Mouse (Mus musculus) hindbrain, embryonic 16.5 days (tissue): Measurements from ENCODE around the gene Lsm7. TPM values are rescaled to one million over a fixed set of nuclear protein-coding genes. Genes with fewer than 3 reads are reported as not detected.
A peak's percentile ranks its signal among the peaks of the same experiment; 100 is the strongest.

Experiments used
- ATAC-seq: fragments of 200-750 bp; cut with Nextera tagmentation; 2 replicates; pipeline ENCODE4 v1.8.0; 2017; ENCODE audit warnings: moderate TSS enrichment, moderate library complexity
- H3K27ac ChIP-seq: fragments of 300-500 bp; sonication (generic); 2 replicates; pipeline ENCODE4 v1.5.1; 2014; ENCODE audit warnings: low read depth, mild to moderate bottlenecking, control low read depth, low read length, moderate library complexity
- H3K27me3 ChIP-seq: fragments of 300-500 bp; sonication (generic); replicated peaks from 2 replicates; pipeline ENCODE4 v1.6.1; 2014; ENCODE audit warnings: low read length; ENCODE audit not compliant: control insufficient read depth, insufficient read depth
- H3K36me3 ChIP-seq: fragments of 300-500 bp; sonication (generic); 2 replicates; pipeline ENCODE4 v1.6.1; 2014; ENCODE audit warnings: mild to moderate bottlenecking, low read length, moderate library complexity, mixed read lengths; ENCODE audit not compliant: control insufficient read depth, insufficient read depth
- H3K4me1 ChIP-seq: fragments of 300-500 bp; sonication (generic); 2 replicates; pipeline ENCODE4 v1.6.1; 2014; ENCODE audit warnings: low read depth, low read length; ENCODE audit not compliant: control insufficient read depth, insufficient read depth
- H3K4me2 ChIP-seq: fragments of 300-500 bp; sonication (generic); 2 replicates; pipeline ENCODE4 v1.6.1; 2014; ENCODE audit warnings: mild to moderate bottlenecking, low read length, control low read depth, moderate library complexity
- H3K4me3 ChIP-seq: fragments of 300-500 bp; sonication (generic); 2 replicates; pipeline ENCODE4 v1.5.1; 2014; ENCODE audit warnings: mild to moderate bottlenecking, low read length, control low read depth, moderate library complexity
- H3K9ac ChIP-seq: fragments of 300-500 bp; sonication (generic); 2 replicates; pipeline ENCODE4 v1.6.1; 2014; ENCODE audit warnings: low read depth, mild to moderate bottlenecking, control low read depth, low read length, moderate library complexity
- H3K9me3 ChIP-seq: fragments of 300-500 bp; sonication (generic); 2 replicates; pipeline ENCODE4 v1.6.1; 2014; ENCODE audit warnings: mild to moderate bottlenecking, low read length, moderate library complexity; ENCODE audit not compliant: control insufficient read depth
- WGBS: fragments of 180-500 bp; shearing (Covaris S2); extraction: QIAGEN DNeasy Blood & Tissue Kit; methylation state at CpG from one replicate; pipeline ENCODE4 v1.1.7; 2014; 5-methylcytosine and 5-hydroxymethylcytosine counted together
- polyA plus RNA-seq: library from polyadenylated mRNA; unstranded; fragments of >200 nt; fragmentation: Nextera tagmentation; extraction: Ambion mirVana; gene quantifications from 2 replicates; pipeline ENCODE4 v1.2.1, GENCODE M21; 2015

Gene Lsm7
- polyA plus RNA-seq, 1 experiment from 2014 or later = 208 TPM

GRCm38 (mm10) chr10:80843087-80843930 lies 11.7 kb downstream of the Lsm7 start:
- Histone ChIP-seq H3K27me3 (peaks cover 15% of the 10 kb centered on the region), H3K36me3 (no peaks in the 10 kb centered on the region), H3K4me2 (peak overlapping the region; percentile 84), H3K27ac (no peak overlapping the region; the same call in 1 of the 2 replicates), H3K4me3 (peak overlapping the region; percentile 68), H3K9ac (peak overlapping the region; percentile 74), H3K4me1 (peaks cover 13% of the 10 kb centered on the region), H3K9me3 (no peaks in the 10 kb centered on the region)
- peak; percentile 40 for ATAC-seq
- WGBS = 8% methylated on average over 32 of the region's 32 CpGs

- no peaks in the 10 kb centered on the region for H3K9me3 ChIP-seq
- WGBS = 79% methylated on average over 15 of the region's 15 CpGs
- H3K4me1 ChIP-seq = peaks cover 13% of the 10 kb centered on the region
- no peak for ATAC-seq
- no peak overlapping the region; the same call in 1 of the 2 replicates for H3K4me2 ChIP-seq
- peaks cover 15% of the 10 kb centered on the region for H3K27me3 ChIP-seq
- H3K9ac ChIP-seq = no peak overlapping the region
- no peak overlapping the region for H3K4me3 ChIP-seq
- no peaks in the 10 kb centered on the region for H3K36me3 ChIP-seq
- H3K27ac ChIP-seq = no peak overlapping the region
Measured at GRCm38 (mm10) chr10:80842334-80842733, 12.7 kb downstream of the Lsm7 start.

- no peak for ATAC-seq
- no peaks in the 10 kb centered on the region for H3K36me3 ChIP-seq
- 64% methylated on average over 2 of the region's 2 CpGs for WGBS
- peaks cover 13% of the 10 kb centered on the region for H3K4me1 ChIP-seq
- H3K9me3 ChIP-seq = no peaks in the 10 kb centered on the region
- no peak overlapping the region for H3K4me3 ChIP-seq
- H3K9ac ChIP-seq = no peak overlapping the region
- no peak overlapping the region for H3K27ac ChIP-seq
- no peak overlapping the region for H3K4me2 ChIP-seq
- H3K27me3 ChIP-seq = peaks cover 15% of the 10 kb centered on the region
Measured at GRCm38 (mm10) chr10:80841685-80842084, 13.3 kb downstream of the Lsm7 start.

DNA sequence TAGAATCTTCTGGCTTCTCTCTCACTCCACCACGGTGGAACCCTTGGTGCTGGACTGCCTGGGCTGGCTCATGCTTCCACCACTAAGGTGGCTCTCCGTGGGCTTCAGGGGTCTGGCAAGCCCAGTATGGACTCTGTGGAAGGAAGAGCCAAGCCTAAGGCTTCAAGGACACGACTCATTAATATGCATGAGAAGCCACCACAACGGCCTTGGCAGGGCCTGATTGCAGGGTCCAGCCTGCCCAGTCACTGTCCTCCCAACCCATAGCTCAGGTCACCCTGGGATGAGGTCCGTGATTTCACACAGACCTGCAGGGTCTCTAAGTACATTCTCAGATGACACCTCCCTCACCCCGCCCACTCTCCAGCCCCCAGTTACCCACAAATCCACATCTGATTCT lies 15.2 kb downstream of the Lsm7 start:
- Histone ChIP-seq H3K9ac (no peak overlapping the region), H3K27me3 (peaks cover 18% of the 10 kb centered on the region)
- 51% methylated on average over 6 of the region's 6 CpGs for WGBS

DNA sequence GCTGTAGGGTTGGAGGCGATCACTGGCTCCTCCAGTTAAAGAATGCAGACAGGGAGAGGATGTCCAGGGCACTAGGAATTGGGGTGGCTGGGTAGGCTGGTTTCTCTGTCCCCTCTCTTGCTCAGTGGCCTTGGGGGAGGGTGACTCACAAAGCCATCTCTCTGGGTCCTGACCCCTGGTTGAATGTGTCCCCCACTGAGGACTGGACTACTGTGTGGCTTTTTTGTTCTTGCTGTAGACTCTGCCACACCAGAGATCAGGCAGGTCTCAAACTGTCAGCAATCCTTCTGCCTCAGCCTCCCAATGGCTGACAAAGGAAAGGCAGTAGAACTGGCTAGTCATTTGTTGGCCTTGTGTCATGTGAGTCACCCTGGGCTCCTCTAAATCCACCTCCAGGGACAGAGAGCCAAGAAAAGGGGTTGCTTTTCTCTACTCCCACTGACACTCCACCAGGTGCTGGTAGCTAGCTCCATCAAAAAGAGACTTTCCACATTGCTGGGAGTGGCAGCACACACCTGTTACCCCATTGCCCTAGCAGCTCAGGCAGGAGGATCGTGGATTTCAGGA lies 16.6 kb downstream of the Lsm7 start:
- peaks cover 27% of the 10 kb centered on the region for H3K27me3 ChIP-seq
- peaks cover 6% of the 10 kb centered on the region for H3K4me1 ChIP-seq
- 0 out of 2 replicates have a peak, but pooled peaks cover 4% of the 10 kb centered on the region for H3K9me3 ChIP-seq
- no peak overlapping the region for H3K4me2 ChIP-seq
- peaks cover 8% of the 10 kb centered on the region; the same call in 1 of the 2 replicates for H3K36me3 ChIP-seq
- no peak overlapping the region for H3K4me3 ChIP-seq
- ATAC-seq = no peak
- whole genome bisulfite sequencing = 70% methylated on average over 2 of the region's 2 CpGs
- no peak overlapping the region for H3K27ac ChIP-seq
- H3K9ac ChIP-seq = no peak overlapping the region

More for the DNA sequence above, 15.2 kb downstream of the Lsm7 start:
- Histone ChIP-seq H3K9me3 (0 out of 2 replicates have a peak, but pooled peaks cover under 1% of the 10 kb centered on the region), H3K27ac (no peak overlapping the region), H3K4me2 (no peak overlapping the region), H3K4me1 (peaks cover 13% of the 10 kb centered on the region), H3K36me3 (peaks cover 3% of the 10 kb centered on the region; the same call in 1 of the 2 replicates), H3K4me3 (no peak overlapping the region)
- ATAC-seq = no peak

- H3K36me3 ChIP-seq = peaks cover 8% of the 10 kb centered on the region; the same call in 1 of the 2 replicates
- H3K4me1 ChIP-seq = peaks cover under 1% of the 10 kb centered on the region
- no peak for ATAC-seq
- no peak overlapping the region for H3K4me2 ChIP-seq
- peaks cover 22% of the 10 kb centered on the region for H3K27me3 ChIP-seq
- 0 out of 2 replicates have a peak, but pooled peaks cover 4% of the 10 kb centered on the region for H3K9me3 ChIP-seq
- no peak overlapping the region for H3K27ac ChIP-seq
- no peak overlapping the region for H3K9ac ChIP-seq
- no peak overlapping the region for H3K4me3 ChIP-seq
- WGBS = 23% methylated on average over 2 of the region's 2 CpGs
Measured at GRCm38 (mm10) chr10:80837827-80838226, 17.2 kb downstream of the Lsm7 start.

- peaks cover 8% of the 10 kb centered on the region; the same call in 1 of the 2 replicates for H3K36me3 ChIP-seq
Measured at GRCm38 (mm10) chr10:80836949-80837379, 18.0 kb downstream of the Lsm7 start.

GRCm38 (mm10) chr10:80835617-80836016 lies 19.4 kb downstream of the Lsm7 start:
- WGBS = 43% methylated on average over 30 of the region's 30 CpGs
- 0 out of 2 replicates have a peak, but pooled peaks have one; percentile 9 for ATAC-seq
- 0 out of 2 replicates have a peak, but pooled peaks cover 4% of the 10 kb centered on the region for H3K9me3 ChIP-seq
- H3K27me3 ChIP-seq = peaks cover 21% of the 10 kb centered on the region
- H3K4me2 ChIP-seq = 0 out of 2 replicates have a peak overlapping the region, but pooled peaks have one; percentile 12
- H3K4me1 ChIP-seq = no peaks in the 10 kb centered on the region; the same call in 1 of the 2 replicates
- no peak overlapping the region; the same call in 1 of the 2 replicates for H3K9ac ChIP-seq
- peaks cover 8% of the 10 kb centered on the region; the same call in 1 of the 2 replicates for H3K36me3 ChIP-seq
- no peak overlapping the region for H3K27ac ChIP-seq
- no peak overlapping the region for H3K4me3 ChIP-seq

More at GRCm38 (mm10) chr10:80836949-80837379, 18.0 kb downstream of the Lsm7 start:
- no peak for ATAC-seq
- Histone ChIP-seq H3K9me3 (0 out of 2 replicates have a peak, but pooled peaks cover 4% of the 10 kb centered on the region), H3K9ac (no peak overlapping the region), H3K4me3 (no peak overlapping the region), H3K4me2 (no peak overlapping the region), H3K27me3 (peaks cover 21% of the 10 kb centered on the region), H3K4me1 (no peaks in the 10 kb centered on the region; the same call in none of the 2 replicates), H3K27ac (no peak overlapping the region)
- 44% methylated on average over 7 of the region's 7 CpGs for WGBS

DNA sequence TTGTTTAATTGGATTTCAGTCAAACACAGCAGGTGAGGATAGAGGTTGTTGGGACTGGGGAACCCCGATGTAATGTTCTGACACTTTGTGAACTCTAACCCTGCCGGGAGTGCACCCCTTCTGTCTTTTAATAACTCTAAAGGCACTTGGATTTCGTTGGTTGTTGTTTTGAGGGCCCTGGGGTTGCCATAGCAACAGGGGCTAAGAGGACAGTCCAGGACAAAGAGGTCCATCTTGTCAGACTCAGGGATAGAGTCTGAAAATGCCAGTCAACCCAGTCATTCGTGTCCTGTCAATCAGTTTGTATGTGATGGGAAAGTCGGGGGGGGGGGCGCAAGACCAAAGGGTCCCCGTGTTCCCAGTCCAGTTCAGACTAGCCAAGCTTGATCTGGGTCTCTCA lies 22.2 kb downstream of the Lsm7 start:
- Histone ChIP-seq H3K27ac (no peak overlapping the region), H3K27me3 (peaks cover 21% of the 10 kb centered on the region), H3K9ac (no peak overlapping the region), H3K4me1 (peaks cover 8% of the 10 kb centered on the region), H3K4me3 (no peak overlapping the region), H3K4me2 (no peak overlapping the region), H3K36me3 (peaks cover 19% of the 10 kb centered on the region), H3K9me3 (0 out of 2 replicates have a peak, but pooled peaks cover 4% of the 10 kb centered on the region)
- no peak for ATAC-seq
- 48% methylated on average over 7 of the region's 7 CpGs for WGBS
